Mouse (Mus musculus): ENCODE data around the gene Hunk. TPM values are rescaled to one million over a fixed set of nuclear protein-coding genes. Genes with fewer than 3 reads are reported as not detected.

Hunk gene
- polyA plus RNA-seq (2012; rRNA removed): 0.17 and 0.31 TPM in 2 replicates

DNA sequence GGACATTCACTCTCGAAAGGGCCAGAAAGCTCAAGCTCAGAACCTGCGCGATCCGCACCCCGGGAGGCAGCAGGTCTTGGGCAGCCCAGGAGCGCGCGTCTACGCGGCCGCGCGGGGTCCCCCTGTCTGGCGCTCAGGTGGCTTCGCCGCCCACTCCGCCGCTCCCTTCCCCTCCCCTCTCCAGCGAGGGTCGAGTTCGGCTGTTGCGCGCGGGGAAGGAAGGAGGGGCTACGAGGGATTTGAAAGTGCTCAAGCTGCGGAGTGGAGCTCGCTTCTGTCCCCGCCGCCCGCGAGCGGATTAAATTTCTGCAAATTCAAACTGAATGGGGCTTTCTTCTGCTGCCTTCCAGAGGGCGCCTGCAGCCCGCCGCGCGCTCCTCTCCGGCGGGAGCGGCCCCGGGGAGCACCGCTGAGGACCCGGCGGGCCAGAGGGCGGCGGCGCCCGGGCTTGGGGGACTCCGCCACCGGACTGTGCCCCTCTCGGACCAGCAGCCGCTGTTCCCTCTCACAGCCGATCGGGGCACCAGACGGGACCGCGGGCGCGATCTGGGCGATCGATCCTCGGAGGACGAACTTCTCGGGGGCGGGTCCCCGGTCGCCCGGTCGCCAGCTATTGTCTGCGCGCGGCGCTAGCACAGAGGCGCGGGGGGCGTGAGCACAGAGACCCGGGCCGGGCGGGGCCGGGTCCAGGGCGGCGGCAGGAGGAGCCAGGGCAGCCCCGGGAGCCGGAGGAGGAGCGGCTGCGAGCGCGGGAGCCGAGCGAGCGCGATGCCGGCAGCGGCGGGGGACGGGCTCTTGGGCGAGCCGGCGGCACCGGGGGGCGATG is at the start of gene Hunk:
Gene Hunk (plus strand): TSS at position 326 of the 826 bp plus-strand sequence.

Other genes with a start within 250 kb of the Hunk start
- gene Tiam1, start 242.2 kb upstream of the Hunk start, polyA plus RNA-seq (2012; rRNA removed): 2.8 and 3.8 TPM in 2 replicates
- gene Sod1, start 165.3 kb upstream of the Hunk start, polyA plus RNA-seq (2012; rRNA removed): 122 and 130 TPM in 2 replicates
- gene Scaf4, start 101.5 kb upstream of the Hunk start, polyA plus RNA-seq (2012; rRNA removed): 19.2 and 20.9 TPM in 2 replicates